Comparison of ENCODE assay signal across 9 mouse cellular contexts in genomic region chr11:82177711-82178110, GRCm38 (mm10).
DNase-seq lines count a peak whose midpoint lies in the region; ATAC-seq and TF ChIP-seq lines count a peak whose summit lies in the region.
"Had no signal": no experiment of that assay in that cellular context is flagged by ENCODE, and none has a peak within 500 bp of the region (broad histone marks: within the 10 kb centered on the region; RNA-seq: fewer than 3 reads in every experiment).

No protein-coding gene starts in this region.

- no peaks in the 10 kb centered on the region for H3K27me3 ChIP-seq in testis, adult 2 months (ENCODE audit: control insufficient read depth, insufficient read depth, low read length)
- no peaks in the 10 kb centered on the region for H3K27me3 ChIP-seq in embryonic facial prominence, embryonic 11.5 days (ENCODE audit: control insufficient read depth, insufficient read depth, low read length)

- 29% methylated on average over 5 of the region's 5 CpGs for WGBS in embryonic facial prominence, embryonic 11.5 days

- no peak overlapping the region for H3K4me2 ChIP-seq in embryonic facial prominence, embryonic 11.5 days (ENCODE audit: low read depth, low read length)

- no peak for TF ChIP-seq POLR2A in testis, adult 2 months (IDR thresholded peaks at IDR 0.05; ENCODE audit: control insufficient read depth, low read depth, low read length)

- H3K9ac ChIP-seq in embryonic facial prominence, embryonic 11.5 days (replicated peaks; ENCODE audit: low read length) = no peak overlapping the region

- H3K4me3 ChIP-seq in testis, adult 2 months (ENCODE audit: control insufficient read depth, low read depth, low read length) = no peak overlapping the region
- no peak overlapping the region for H3K4me3 ChIP-seq in embryonic facial prominence, embryonic 11.5 days (ENCODE audit: low read depth, low read length)

- H3K9me3 ChIP-seq in embryonic facial prominence, embryonic 11.5 days (replicated peaks; ENCODE audit: control insufficient read depth, low read length) = no peaks in the 10 kb centered on the region

- 0 out of 2 replicates have a peak, but pooled peaks have one; percentile 17 for TF ChIP-seq CTCF in testis, adult 2 months (IDR thresholded peaks at IDR 0.05; ENCODE audit: control insufficient read depth, insufficient read depth, insufficient replicate concordance, low read depth, low read length)

- H3K27ac ChIP-seq in testis, adult 2 months (ENCODE audit: control insufficient read depth, insufficient read depth, low read depth, low read length) = no peak overlapping the region
- no peak overlapping the region for H3K27ac ChIP-seq in embryonic facial prominence, embryonic 11.5 days (replicated peaks; ENCODE audit: low read depth, low read length)

- peaks cover 3% of the 10 kb centered on the region; the same call in 1 of the 2 replicates for H3K4me1 ChIP-seq in testis, adult 2 months (ENCODE audit: control insufficient read depth, insufficient read depth, low read length)
- no peaks in the 10 kb centered on the region for H3K4me1 ChIP-seq in embryonic facial prominence, embryonic 11.5 days (ENCODE audit: control insufficient read depth, insufficient read depth, low read length)

- DNase-seq in cerebellum, adult 18-20 months = peak; percentile 17 to 46
- DNase-seq in cerebellum, adult 11-12 months = no peak
- DNase-seq in testis, postnatal 14 days (ENCODE audit: low spot score) = no peak
- DNase-seq in embryonic facial prominence, embryonic 11.5 days (ENCODE audit: low spot score) = peak; percentile 85
- DNase-seq in lung, postnatal 10 days = peak; percentile 69
- DNase-seq in right cerebral cortex, postnatal 14 days = peak; percentile 43

- H3K36me3 ChIP-seq in testis, adult 2 months (ENCODE audit: control insufficient read depth, insufficient read depth, low read length) = no peaks in the 10 kb centered on the region
- no peaks in the 10 kb centered on the region for H3K36me3 ChIP-seq in embryonic facial prominence, embryonic 11.5 days (replicated peaks; ENCODE audit: control insufficient read depth, insufficient read depth, low read depth, low read length)
- H3K36me3 ChIP-seq: G1E had no signal

- ATAC-seq in embryonic facial prominence, embryonic 11.5 days (replicated peaks; ENCODE audit: insufficient number of reproducible peaks, low FRiP score, low TSS enrichment, low read depth) = 0 out of 2 replicates have a peak, but pooled peaks have one; percentile 72
- peak; percentile 56 for ATAC-seq in inflammation-experienced regulatory T-cells, adult 6 months

Comparison
In these comparisons a context has a peak if more than half of its experiments do, and no peak if none do; other contexts are left out.
1. DNase-seq: peak in cerebellum, adult 18-20 months (2 of 2), embryonic facial prominence, embryonic 11.5 days (single experiment), lung, postnatal 10 days (single experiment) and right cerebral cortex, postnatal 14 days (single experiment); none in cerebellum, adult 11-12 months (single experiment) and testis, postnatal 14 days (single experiment).